Mouse (Mus musculus) lung, embryonic 16.5 days (tissue): ENCODE data around the gene Spic. TPM values are rescaled to one million over a fixed set of nuclear protein-coding genes. Genes with fewer than 3 reads are reported as not detected.

ENCODE experiments used
- ATAC-seq: fragments of 200-750 bp; cut with Nextera tagmentation; 2 replicates; pipeline ENCODE4 v1.8.0; 2017; ENCODE audit warnings: low read depth, mild to moderate bottlenecking, moderate library complexity
- H3K27ac ChIP-seq: fragments of 300-500 bp; sonication (generic); 2 replicates; pipeline ENCODE4 v1.5.1; 2014; ENCODE audit warnings: mild to moderate bottlenecking, control low read depth, low read length
- H3K27me3 ChIP-seq: fragments of 300-500 bp; sonication (generic); 2 replicates; pipeline ENCODE4 v1.6.1; 2014; ENCODE audit warnings: low read depth, low read length, mixed read lengths; ENCODE audit not compliant: control insufficient read depth, insufficient read depth
- H3K36me3 ChIP-seq: fragments of 300-500 bp; sonication (generic); 2 replicates; pipeline ENCODE4 v1.6.1; 2014; ENCODE audit warnings: low read length; ENCODE audit not compliant: control insufficient read depth, insufficient read depth
- H3K4me1 ChIP-seq: fragments of 300-500 bp; sonication (generic); replicated peaks from 2 replicates; pipeline ENCODE4 v1.6.1; 2014; ENCODE audit warnings: low read length, mixed read lengths; ENCODE audit not compliant: control insufficient read depth, insufficient read depth
- H3K4me2 ChIP-seq: fragments of 300-500 bp; sonication (generic); 2 replicates; pipeline ENCODE4 v1.6.1; 2014; ENCODE audit warnings: low read depth, low read length, control low read depth
- H3K4me3 ChIP-seq: fragments of 300-500 bp; sonication (generic); 2 replicates; pipeline ENCODE4 v1.5.1; 2014; ENCODE audit warnings: mild to moderate bottlenecking, low read length, control low read depth
- H3K9ac ChIP-seq: fragments of 300-500 bp; sonication (generic); 2 replicates; pipeline ENCODE4 v1.6.1; 2014; ENCODE audit warnings: low read length, control low read depth
- H3K9me3 ChIP-seq: fragments of 300-500 bp; sonication (generic); 2 replicates; pipeline ENCODE4 v1.6.1; 2016; ENCODE audit warnings: low read length; ENCODE audit not compliant: control insufficient read depth
- WGBS: fragments of 180-500 bp; shearing (Covaris S2); extraction: QIAGEN DNeasy Blood & Tissue Kit; methylation state at CpG from one replicate; pipeline ENCODE4 v1.1.7; 2014; 5-methylcytosine and 5-hydroxymethylcytosine counted together
- polyA plus RNA-seq: library from polyadenylated mRNA; unstranded; fragments of >200 nt; fragmentation: Nextera tagmentation; extraction: Ambion mirVana; gene quantifications from 2 replicates; pipeline ENCODE4 v1.2.1, GENCODE M21; 2015

The Spic gene
- polyA plus RNA-seq, 1 experiment from 2014 or later = 0.49 TPM

DNA sequence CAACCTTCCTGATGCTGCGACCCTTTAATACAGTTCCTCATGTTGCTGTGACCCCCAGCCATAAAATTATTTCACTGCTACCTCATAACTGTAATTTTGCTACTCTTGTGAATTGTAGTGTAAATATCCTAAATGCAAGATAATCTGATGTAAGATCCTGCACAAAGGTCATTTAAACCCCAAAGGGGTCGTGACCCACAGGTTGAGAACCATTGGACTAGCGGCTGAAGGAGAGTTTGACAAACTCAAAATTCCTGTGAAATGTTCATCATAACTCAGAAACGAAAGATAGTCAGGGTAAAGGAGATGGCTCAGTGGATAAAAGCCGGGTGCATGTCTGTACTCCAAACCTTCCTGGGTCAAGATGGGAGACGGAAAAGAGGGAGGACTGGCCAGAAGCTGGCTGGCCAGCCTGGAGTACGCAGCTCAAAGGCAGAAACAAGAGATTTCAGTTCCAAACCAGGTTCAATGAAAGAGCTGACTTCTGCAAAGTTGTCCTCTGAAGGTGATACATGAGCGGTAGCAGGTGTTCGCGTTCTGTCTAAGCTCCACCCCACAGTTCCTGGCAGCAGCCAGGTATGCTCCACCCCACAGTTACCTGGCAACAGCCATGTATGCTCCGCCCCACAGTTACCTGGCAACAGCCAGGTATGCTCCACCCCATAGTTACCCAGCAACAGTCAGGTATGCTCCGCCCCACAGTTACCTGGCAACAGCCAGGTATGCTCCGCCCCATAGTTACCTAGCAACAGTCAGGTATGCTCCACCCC is 32.4 kb upstream of the Spic start:
- 45% methylated on average over 13 of the region's 13 CpGs for WGBS
- no peaks in the 10 kb centered on the region for H3K36me3 ChIP-seq
- no peak overlapping the region for H3K4me2 ChIP-seq
- H3K27ac ChIP-seq = no peak overlapping the region
- H3K9me3 ChIP-seq = no peaks in the 10 kb centered on the region
- H3K4me1 ChIP-seq = no peaks in the 10 kb centered on the region
- H3K9ac ChIP-seq = no peak overlapping the region
- ATAC-seq = peak; percentile 81
- H3K4me3 ChIP-seq = no peak overlapping the region
- no peaks in the 10 kb centered on the region for H3K27me3 ChIP-seq

DNA sequence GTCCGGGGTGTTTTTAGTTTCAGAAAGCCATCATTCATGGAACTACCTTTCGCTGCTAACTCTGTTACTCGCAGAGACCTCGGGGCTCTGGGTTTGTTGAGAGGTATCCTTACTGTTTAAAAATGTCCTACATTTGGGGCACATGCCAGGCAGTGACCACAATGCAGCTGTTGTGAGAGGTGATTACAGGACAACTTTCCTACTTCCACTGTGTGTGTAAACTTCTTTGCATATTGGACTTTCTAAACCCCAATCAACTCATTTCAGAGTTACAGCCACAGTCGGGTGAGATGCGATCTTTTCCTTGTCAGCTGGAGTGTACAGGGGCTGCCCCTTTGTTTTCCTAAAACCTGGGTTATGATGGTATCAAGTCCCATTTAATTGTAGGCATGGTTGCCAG is 30.8 kb upstream of the Spic start:
- H3K9me3 ChIP-seq = no peaks in the 10 kb centered on the region
- no peak overlapping the region for H3K4me2 ChIP-seq
- no peaks in the 10 kb centered on the region for H3K4me1 ChIP-seq
- no peak overlapping the region for H3K9ac ChIP-seq
- H3K4me3 ChIP-seq = no peak overlapping the region
- no peak for ATAC-seq
- no peak overlapping the region for H3K27ac ChIP-seq
- no peaks in the 10 kb centered on the region for H3K36me3 ChIP-seq
- WGBS = 83% methylated on average over 6 of the region's 6 CpGs
- no peaks in the 10 kb centered on the region for H3K27me3 ChIP-seq

DNA sequence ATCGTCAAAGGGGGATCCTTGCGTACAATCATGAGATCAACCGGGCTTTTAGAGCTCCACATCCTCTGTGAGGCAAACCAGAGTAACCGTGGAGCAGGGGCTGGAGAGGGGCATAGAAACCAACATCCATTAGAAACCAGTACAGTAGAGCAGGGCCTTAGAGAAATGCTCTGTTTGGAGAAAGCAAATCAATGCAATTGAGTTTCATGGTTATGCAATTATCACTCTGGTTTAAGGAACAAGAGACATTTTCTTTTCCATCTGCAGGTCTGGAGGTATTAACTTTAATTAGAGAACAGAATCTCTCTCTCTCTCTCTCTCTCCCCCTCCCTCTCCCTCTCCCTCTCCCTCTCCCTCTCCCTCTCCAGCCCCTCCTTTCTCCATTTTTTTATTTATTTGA is 29.9 kb upstream of the Spic start:
- no peaks in the 10 kb centered on the region for H3K27me3 ChIP-seq
- H3K4me3 ChIP-seq = no peak overlapping the region
- H3K9me3 ChIP-seq = no peaks in the 10 kb centered on the region
- no peak overlapping the region for H3K27ac ChIP-seq
- 81% methylated on average over 4 of the region's 4 CpGs for WGBS
- ATAC-seq = no peak
- H3K36me3 ChIP-seq = no peaks in the 10 kb centered on the region
- no peak overlapping the region for H3K9ac ChIP-seq
- H3K4me2 ChIP-seq = no peak overlapping the region
- no peaks in the 10 kb centered on the region for H3K4me1 ChIP-seq

- Histone ChIP-seq H3K9me3 (no peaks in the 10 kb centered on the region), H3K4me1 (no peaks in the 10 kb centered on the region), H3K9ac (no peak overlapping the region), H3K36me3 (no peaks in the 10 kb centered on the region), H3K4me2 (no peak overlapping the region), H3K27ac (no peak overlapping the region), H3K4me3 (no peak overlapping the region), H3K27me3 (no peaks in the 10 kb centered on the region)
- no peak for ATAC-seq
- 77% methylated on average over 6 of the region's 6 CpGs for WGBS
These were observed 27.5 kb upstream of the Spic start for GRCm38 (mm10) chr10:88712359-88712758.

- no peaks in the 10 kb centered on the region for H3K9me3 ChIP-seq
- H3K27me3 ChIP-seq = no peaks in the 10 kb centered on the region
- H3K4me2 ChIP-seq = no peak overlapping the region
- no peaks in the 10 kb centered on the region for H3K4me1 ChIP-seq
- 53% methylated on average over 10 of the region's 10 CpGs for WGBS
- no peak for ATAC-seq
- no peaks in the 10 kb centered on the region for H3K36me3 ChIP-seq
- no peak overlapping the region for H3K4me3 ChIP-seq
- H3K9ac ChIP-seq = no peak overlapping the region
- H3K27ac ChIP-seq = no peak overlapping the region
These were observed 24.1 kb upstream of the Spic start for GRCm38 (mm10) chr10:88708671-88709523.

GRCm38 (mm10) chr10:88700938-88701337 is 16.1 kb upstream of the Spic start:
- Histone ChIP-seq H3K4me2 (no peak overlapping the region), H3K9ac (no peak overlapping the region), H3K4me1 (no peaks in the 10 kb centered on the region), H3K4me3 (no peak overlapping the region), H3K9me3 (no peaks in the 10 kb centered on the region), H3K36me3 (no peaks in the 10 kb centered on the region), H3K27me3 (no peaks in the 10 kb centered on the region), H3K27ac (no peak overlapping the region)
- 64% methylated on average over 6 of the region's 6 CpGs for WGBS
- no peak for ATAC-seq

GRCm38 (mm10) chr10:88682904-88683563 is 1.8 kb downstream of the Spic start:
- Histone ChIP-seq H3K4me2 (no peak overlapping the region), H3K9me3 (no peaks in the 10 kb centered on the region), H3K27ac (no peak overlapping the region), H3K4me1 (no peaks in the 10 kb centered on the region), H3K36me3 (no peaks in the 10 kb centered on the region), H3K9ac (no peak overlapping the region), H3K4me3 (no peak overlapping the region), H3K27me3 (no peaks in the 10 kb centered on the region)
- WGBS = 37% methylated on average over 4 of the region's 4 CpGs
- ATAC-seq = no peak

DNA sequence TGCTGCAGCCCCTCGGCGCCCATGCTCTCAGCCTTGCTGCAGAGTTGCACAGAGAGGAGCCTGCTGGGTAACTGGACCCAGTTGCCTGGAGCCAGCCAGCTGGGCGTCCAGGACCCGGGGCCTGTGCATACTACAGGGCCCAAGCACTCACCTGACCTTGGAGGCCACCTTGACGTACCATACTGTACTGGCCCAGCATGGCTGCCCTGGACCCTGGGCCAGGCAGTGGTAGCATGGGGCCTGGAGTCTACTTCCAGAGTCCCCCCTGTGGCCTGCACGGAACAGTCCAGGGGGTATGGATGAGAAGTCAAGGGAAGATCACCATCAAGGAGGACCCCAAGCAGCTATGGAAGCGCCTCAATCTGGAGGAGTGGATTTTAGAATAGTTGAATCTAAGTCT is 12.0 kb downstream of the Spic start:
- Histone ChIP-seq H3K9me3 (no peaks in the 10 kb centered on the region), H3K36me3 (no peaks in the 10 kb centered on the region), H3K27ac (no peak overlapping the region), H3K9ac (no peak overlapping the region), H3K4me3 (no peak overlapping the region), H3K4me2 (no peak overlapping the region), H3K4me1 (no peaks in the 10 kb centered on the region), H3K27me3 (no peaks in the 10 kb centered on the region)
- no peak for ATAC-seq
- 89% methylated on average over 7 of the region's 7 CpGs for WGBS

DNA sequence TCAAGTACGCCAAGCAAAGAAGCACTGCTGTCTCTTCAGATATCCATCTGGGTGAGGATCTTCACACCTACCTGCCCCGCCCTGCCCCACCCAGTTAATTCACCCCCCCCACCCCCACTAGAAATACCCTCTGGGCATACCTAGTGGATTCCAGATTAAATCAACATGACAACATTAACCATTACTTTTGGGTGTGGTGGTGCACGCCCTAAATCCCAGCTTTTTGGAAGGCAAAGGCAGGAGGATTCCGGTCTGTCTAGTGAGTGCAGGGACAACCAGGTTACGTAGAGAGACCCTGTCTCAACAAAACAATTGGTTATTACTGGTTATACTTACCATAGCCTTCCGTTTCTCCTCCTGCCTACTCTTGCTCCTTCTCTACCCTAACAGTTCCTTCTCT is 12.7 kb downstream of the Spic start:
- Histone ChIP-seq H3K9ac (no peak overlapping the region), H3K4me1 (no peaks in the 10 kb centered on the region), H3K9me3 (no peaks in the 10 kb centered on the region), H3K27me3 (no peaks in the 10 kb centered on the region), H3K4me2 (no peak overlapping the region), H3K36me3 (no peaks in the 10 kb centered on the region), H3K4me3 (no peak overlapping the region), H3K27ac (no peak overlapping the region)
- 85% methylated on average over 6 of the region's 6 CpGs for WGBS
- ATAC-seq = no peak
